Mouse (Mus musculus) heart, postnatal 0 days (tissue): Measurements from ENCODE around the gene Gm44973.

Experiments used
- CTCF ChIP-seq: IDR thresholded peaks from 2 replicates; pipeline ENCODE4 v1.5.1; 2016; ENCODE audit warnings: antibody characterized with exemption, control low read depth, low read depth
- EP300 ChIP-seq: IDR thresholded peaks from 2 replicates; pipeline ENCODE4 v1.6.1; 2016; ENCODE audit warnings: antibody characterized with exemption, low read depth

DNA sequence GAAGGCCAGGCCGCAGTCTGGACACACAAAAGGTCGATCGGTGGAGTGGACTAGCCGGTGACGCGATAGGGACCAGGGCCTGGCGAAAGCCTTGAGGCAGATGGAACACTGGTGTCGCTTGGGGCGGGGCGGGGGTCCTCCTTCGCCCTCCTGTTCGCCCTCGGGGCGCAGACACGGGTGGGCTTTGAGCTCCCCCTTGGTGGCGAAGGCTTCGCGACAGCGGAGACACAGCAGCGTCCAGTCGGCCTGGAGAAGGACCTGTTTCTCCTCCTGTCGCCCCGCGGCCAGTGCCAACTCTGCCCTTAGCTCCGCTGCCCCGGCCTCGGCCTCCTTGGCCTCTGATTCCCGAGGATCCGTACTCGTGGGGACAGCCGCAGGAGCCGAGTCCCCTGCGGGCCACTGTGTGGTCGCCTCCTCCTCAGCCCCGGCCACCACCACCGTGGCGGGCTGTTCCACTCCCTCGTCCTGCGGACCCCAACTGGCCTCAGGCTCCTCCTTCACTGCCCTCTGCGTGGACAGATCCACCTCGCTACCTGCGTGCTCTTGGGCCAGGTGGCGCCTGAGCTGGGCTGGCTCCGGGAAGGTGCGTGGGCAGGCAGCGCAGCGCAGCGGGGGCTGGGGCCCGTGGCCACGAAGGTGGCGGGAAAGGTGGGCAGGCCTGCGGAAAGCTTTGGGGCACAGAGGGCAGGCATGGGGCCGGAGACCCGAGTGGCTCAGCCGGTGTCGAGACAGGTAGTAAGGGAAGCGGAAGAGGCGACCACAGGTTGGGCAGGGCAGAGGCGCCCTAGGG lies 21.1 kb upstream of the Gm44973 start:
- no peak for TF ChIP-seq CTCF
- TF ChIP-seq EP300, result no peak
